Mouse (Mus musculus) MEL (cell line): ENCODE data around the gene Kcnh3.

ENCODE experiments used
- ETS1 ChIP-seq: IDR thresholded peaks from 2 replicates; pipeline ENCODE4 v1.6.1; 2012; ENCODE audit warnings: low read depth, mild to moderate bottlenecking, inconsistent platforms, low read length, improper control_type of control experiment, moderate library complexity
- JUND ChIP-seq: IDR thresholded peaks from 2 replicates; pipeline ENCODE4 v1.6.1; 2011; ENCODE audit warnings: low read depth, mild to moderate bottlenecking, improper control_type of control experiment, low read length
- MAX ChIP-seq: IDR thresholded peaks from 2 replicates; pipeline ENCODE4 v1.6.1; 2011; ENCODE audit warnings: low read length, improper control_type of control experiment
- POLR2A ChIP-seq, 2 experiments: IDR thresholded peaks; 2 replicates each; pipeline ENCODE4 v1.6.1; 2011 to 2012; ENCODE audit warnings: low read length in 2 of 2, mild to moderate bottlenecking in 2 of 2, control low read depth in 1 of 2, improper control_type of control experiment in 1 of 2, low read depth in 1 of 2, moderate library complexity in 1 of 2; ENCODE audit not compliant: control insufficient read depth in 1 of 2, insufficient read depth in 1 of 2, poor library complexity in 1 of 2
- POLR2AphosphoS2 ChIP-seq: IDR thresholded peaks from 2 replicates; pipeline ENCODE4 v1.6.1; 2011; ENCODE audit warnings: low read length, improper control_type of control experiment
- USF1 ChIP-seq: IDR thresholded peaks from 2 replicates; pipeline ENCODE4 v1.6.1; 2014; ENCODE audit warnings: low read depth, mild to moderate bottlenecking, inconsistent platforms, low read length, improper control_type of control experiment, moderate library complexity
- ZKSCAN1 ChIP-seq: IDR thresholded peaks from 2 replicates; pipeline ENCODE4 v1.6.1; 2012; ENCODE audit warnings: low read depth, mild to moderate bottlenecking, inconsistent platforms, low read length, improper control_type of control experiment, moderate library complexity

- TF ChIP-seq ZKSCAN1 = no peak
- TF ChIP-seq JUND = no peak
- TF ChIP-seq POLR2A (IDR thresholded peaks at IDR 0.05; ENCODE audit: control insufficient read depth in 1 of 2, insufficient read depth in 1 of 2, low read depth in 1 of 2, low read length in 2 of 2, poor library complexity in 1 of 2) = no peak
- TF ChIP-seq ETS1 = no peak
- TF ChIP-seq MAX = no peak
- TF ChIP-seq POLR2AphosphoS2 = no peak
- TF ChIP-seq USF1 = no peak
Observed at GRCm38 (mm10) chr15:99249938-99250337, 25.3 kb downstream of the Kcnh3 start.
